Mouse (Mus musculus) macrophage (primary cell): Measurements from ENCODE around the gene Mid1. TPM values are rescaled to one million over a fixed set of nuclear protein-coding genes. Genes with fewer than 3 reads are reported as not detected.

Experiments
- H3K27ac ChIP-seq: fragments of 350-480 bp; formaldehyde crosslinking; 2 replicates; pipeline ENCODE4 v1.9.0; 2021
- H3K36me3 ChIP-seq: fragments of 350-480 bp; formaldehyde crosslinking; 2 replicates; pipeline ENCODE4 v1.9.0; 2021; ENCODE audit errors: inconsistent target
- H3K4me3 ChIP-seq: fragments of 350-480 bp; formaldehyde crosslinking; 2 replicates; pipeline ENCODE4 v1.9.0; 2021; ENCODE audit errors: inconsistent target
- H3K79me2 ChIP-seq: fragments of 350-480 bp; formaldehyde crosslinking; 2 replicates; pipeline ENCODE4 v1.9.0; 2021; ENCODE audit errors: inconsistent target
- WGBS: methylation state at CpG from one replicate; pipeline ENCODE4 v1.1.7; 2026; ENCODE audit warnings: inconsistent platforms; ENCODE audit not compliant: missing documents; 5-methylcytosine and 5-hydroxymethylcytosine counted together
- polyA plus RNA-seq: library from polyadenylated mRNA; stranded (reverse); fragments of 250-400 nt; gene quantifications from 3 replicates; pipeline ENCODE4 v1.2.4, GENCODE M21; 2018; ENCODE audit warnings: inconsistent platforms
- total RNA-seq, 78 experiments: library from RNA; depleted of rRNA; stranded (reverse); fragments of 250-400 nt; gene quantifications; 1 replicate in 9 of 78; 2 replicates in 24 of 78; 3 replicates in 43 of 78; 4 replicates in 2 of 78; pipeline ENCODE4 v1.2.4; 2018; ENCODE audit warnings: inconsistent platforms in 56 of 78

Mid1 gene
- total RNA-seq (2018; cell fraction: chromatin; rRNA removed), result 100 to 1,000 TPM in 25 of 26 experiments, 10 to 100 TPM in 1; 90.3 to 560 (median 150) TPM
- total RNA-seq (2018; cell fraction: cytosol; rRNA removed), result 10 to 100 TPM; 14.7 to 81.6 (median 34.6) TPM
- 100 to 1,000 TPM in 22 of 26 experiments, 10 to 100 TPM in 4; 77.0 to 232 (median 145) TPM for total RNA-seq (2018; cell fraction: nucleus; rRNA removed)
- 18.8 to 34.1 TPM (median 26.7 TPM) in 3 replicates for polyA plus RNA-seq

DNA sequence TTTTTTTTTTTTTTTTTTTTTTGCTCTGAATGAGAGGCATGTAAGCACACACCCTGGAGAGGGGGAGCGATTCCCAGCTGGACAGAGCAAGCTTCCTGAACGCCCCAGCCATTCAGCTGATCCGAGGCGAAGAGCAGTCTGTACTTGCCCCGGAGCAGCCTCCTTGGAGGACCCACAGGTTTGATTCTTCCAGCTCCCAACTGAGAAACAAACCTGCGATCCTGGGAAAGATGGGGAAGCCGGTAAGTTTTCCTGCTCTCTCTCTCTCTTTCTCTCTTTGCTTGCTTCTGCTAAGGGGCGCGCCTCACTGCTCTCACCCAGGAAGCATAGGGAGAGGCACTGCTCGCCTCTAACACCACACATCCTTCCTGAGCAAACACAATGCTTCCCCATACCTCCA, at the start of gene Mid1:
Gene Mid1 (plus strand): TSS at position 69 of the 400 bp plus-strand sequence.
- H3K4me3 ChIP-seq, result no peak within 1 kb of the TSS
- H3K27ac ChIP-seq, result no peak within 1 kb of the TSS
- H3K36me3 ChIP-seq, result no peaks in the 10 kb centered on the region
- H3K79me2 ChIP-seq, result no peaks in the 10 kb centered on the region
- WGBS, result 27% methylated on average over 7 of the region's 10 CpGs

DNA sequence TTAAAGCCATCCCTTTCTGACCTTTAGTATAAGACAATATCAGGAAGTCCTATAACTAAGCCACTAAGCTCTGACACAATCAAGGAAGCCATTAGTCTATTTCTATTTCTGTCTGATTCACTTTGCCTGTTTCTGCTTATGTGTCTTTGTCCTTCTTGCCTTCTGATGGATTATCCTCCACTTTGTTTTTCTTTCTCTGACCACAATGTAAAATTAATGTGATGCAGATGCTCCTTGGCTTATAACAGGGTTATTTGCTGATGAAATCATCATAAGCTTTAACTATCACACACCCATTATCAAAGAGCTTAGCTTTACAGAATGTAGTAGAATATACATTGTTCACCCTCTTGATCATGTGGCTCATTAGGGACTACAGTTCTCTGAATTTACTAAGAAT, 11.9 kb upstream of the Mid1 start:
- no peak overlapping the region for H3K4me3 ChIP-seq
- no peak overlapping the region for H3K27ac ChIP-seq
- no peaks in the 10 kb centered on the region for H3K36me3 ChIP-seq
- no peaks in the 10 kb centered on the region for H3K79me2 ChIP-seq

DNA sequence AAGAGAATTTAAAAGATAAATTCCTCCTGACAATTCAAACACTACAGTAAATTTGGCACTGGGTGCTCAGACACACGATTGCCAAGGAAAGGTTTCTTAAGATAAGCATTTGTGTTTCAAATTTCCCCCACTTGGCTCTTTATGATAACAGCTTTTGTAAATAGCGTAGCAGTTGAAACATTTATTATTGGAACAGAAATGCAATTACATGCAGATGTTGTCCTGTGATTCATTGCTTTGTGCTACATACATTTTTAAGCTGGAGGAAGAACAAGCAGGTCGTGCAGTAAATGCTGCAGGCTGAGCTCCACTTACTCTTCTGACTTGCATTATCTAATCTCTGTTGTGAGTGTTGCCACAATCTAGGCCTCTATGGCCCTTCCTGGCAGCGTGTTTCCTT, 8.7 kb upstream of the Mid1 start:
- no peaks in the 10 kb centered on the region for H3K36me3 ChIP-seq
- H3K4me3 ChIP-seq, result no peak overlapping the region
- 83% methylated on average over 4 of the region's 4 CpGs for WGBS
- H3K79me2 ChIP-seq, result no peaks in the 10 kb centered on the region
- no peak overlapping the region for H3K27ac ChIP-seq

DNA sequence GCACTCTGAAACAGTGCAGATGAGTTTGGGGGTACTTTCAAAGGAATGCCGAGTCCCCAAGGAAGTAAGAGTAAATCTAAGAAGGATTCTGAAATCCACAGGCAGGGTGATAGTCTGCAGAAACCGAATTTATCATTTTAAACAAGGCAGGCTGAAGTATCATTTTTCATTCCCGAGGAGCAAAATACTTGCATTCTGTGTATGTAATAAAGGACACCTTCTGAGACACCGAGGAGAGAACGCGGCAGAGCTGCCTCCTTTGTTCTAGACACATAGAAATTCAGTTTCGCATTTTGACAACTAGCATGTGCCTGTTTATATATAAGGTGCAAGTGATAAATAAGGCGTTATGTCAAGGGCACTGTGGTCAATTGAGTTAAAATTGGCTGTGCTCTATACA, 732 bp downstream of the Mid1 start:
- Histone ChIP-seq H3K79me2 (no peaks in the 10 kb centered on the region), H3K36me3 (no peaks in the 10 kb centered on the region), H3K4me3 (no peak overlapping the region), H3K27ac (no peak overlapping the region)
- WGBS, result 51% methylated on average over 8 of the region's 8 CpGs

DNA sequence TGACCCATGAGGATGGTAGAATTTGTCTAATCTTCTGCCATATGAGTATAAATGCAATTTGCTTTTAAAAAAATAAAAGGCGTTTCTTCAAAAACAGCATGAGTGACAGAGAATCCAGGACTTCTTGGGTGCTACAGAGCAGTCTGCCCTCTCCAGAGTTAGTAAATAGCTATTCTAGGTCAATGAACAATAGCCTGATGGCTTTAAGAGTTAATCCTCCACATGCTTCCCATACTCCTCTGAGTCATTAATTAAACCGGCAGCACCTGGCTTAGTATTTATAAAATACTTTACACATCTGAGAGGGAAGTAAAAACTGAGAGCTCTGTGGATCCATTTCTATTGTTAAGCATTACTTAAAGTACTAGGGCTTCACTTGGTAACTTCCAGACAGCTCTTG, 6.2 kb downstream of the Mid1 start:
- 94% methylated on average over 2 of the region's 2 CpGs for WGBS
- Histone ChIP-seq H3K79me2 (no peaks in the 10 kb centered on the region), H3K4me3 (no peak overlapping the region), H3K36me3 (no peaks in the 10 kb centered on the region), H3K27ac (no peak overlapping the region)

DNA sequence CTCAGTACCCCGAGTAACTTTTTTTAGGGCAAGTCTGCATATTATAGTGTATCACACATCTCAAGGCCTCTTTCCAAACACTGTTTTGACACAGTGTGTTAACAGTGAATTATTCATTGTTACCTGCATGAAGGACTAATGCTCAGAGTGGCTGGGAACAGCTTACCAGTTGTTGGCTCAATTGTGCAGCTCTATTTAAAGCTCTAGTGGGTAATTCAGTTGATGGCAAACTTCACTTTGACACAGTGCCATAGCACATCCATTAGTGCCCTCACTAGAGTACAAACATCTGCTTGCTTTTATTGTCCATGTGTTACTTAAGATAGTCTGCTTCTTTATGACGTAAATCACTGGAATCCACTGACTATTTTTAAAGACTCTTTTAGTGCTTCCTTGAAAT, 6.7 kb downstream of the Mid1 start:
- 92% methylated on average over 2 of the region's 2 CpGs for WGBS
- H3K79me2 ChIP-seq, result no peaks in the 10 kb centered on the region
- H3K27ac ChIP-seq, result no peak overlapping the region
- no peaks in the 10 kb centered on the region for H3K36me3 ChIP-seq
- H3K4me3 ChIP-seq, result no peak overlapping the region

DNA sequence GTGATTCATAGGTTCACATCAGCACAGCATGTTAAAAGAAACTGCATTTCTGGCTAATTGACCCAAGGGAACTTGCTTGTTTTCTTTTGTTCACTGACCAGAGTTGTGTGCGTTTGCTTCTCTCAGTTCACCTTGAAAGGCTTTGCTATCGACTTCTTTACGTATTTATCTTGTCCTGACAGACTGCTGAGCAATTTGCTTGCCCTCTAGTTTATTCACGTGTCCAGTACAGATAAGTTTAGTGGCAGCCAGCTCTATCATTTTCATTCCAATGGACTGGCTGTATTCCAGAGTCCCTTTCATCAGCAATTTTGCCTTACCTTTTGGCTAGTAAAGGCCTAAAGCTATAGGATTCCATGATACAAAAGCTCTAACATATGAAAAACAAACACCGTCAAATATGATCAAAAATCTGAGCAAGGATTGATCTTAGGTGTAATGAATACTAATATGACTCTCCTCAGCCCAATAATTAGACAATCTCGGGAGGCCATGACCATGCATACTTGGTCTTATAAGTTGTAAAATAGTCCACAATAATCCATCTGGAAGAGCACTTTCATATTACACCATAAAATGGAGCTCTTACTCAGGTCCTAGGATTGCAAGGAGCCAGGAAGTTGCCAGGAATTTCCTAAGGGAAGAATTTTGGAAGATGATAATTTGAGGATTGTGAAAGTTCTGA, 7.4 kb downstream of the Mid1 start:
- Histone ChIP-seq H3K36me3 (no peaks in the 10 kb centered on the region), H3K27ac (no peak overlapping the region), H3K4me3 (no peak overlapping the region), H3K79me2 (no peaks in the 10 kb centered on the region)
- WGBS, result 88% methylated on average over 6 of the region's 6 CpGs

DNA sequence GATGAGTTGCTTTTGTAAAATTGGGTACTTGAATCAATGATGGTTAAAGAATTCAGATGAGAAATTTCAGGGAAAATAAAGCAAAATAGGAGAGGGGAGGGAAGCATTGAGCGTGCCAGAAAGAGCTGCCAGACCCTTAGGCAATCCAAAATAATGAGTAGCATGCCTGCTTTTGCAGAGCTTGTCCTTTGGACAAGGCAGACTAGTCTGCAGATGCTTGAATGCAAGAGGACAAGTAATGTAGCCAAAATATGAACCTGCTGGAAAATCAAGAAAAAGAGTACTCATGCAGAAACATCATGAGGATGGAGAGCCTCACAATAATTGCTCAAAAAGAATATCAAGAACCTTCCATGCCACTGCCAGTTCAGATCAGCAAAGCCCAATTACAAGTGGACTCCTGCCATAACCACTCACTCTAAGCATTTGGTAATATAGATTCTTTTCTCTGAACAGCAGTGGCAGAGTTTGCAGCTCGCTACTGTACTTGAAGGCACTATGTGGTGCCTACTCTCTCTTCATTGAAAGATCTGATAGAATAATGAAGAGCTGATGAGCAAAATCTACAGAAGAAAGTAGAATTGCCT, 19.1 kb downstream of the Mid1 start:
- Histone ChIP-seq H3K27ac (no peak overlapping the region), H3K36me3 (no peaks in the 10 kb centered on the region), H3K4me3 (no peak overlapping the region), H3K79me2 (no peaks in the 10 kb centered on the region)
- 79% methylated on average over 2 of the region's 2 CpGs for WGBS

DNA sequence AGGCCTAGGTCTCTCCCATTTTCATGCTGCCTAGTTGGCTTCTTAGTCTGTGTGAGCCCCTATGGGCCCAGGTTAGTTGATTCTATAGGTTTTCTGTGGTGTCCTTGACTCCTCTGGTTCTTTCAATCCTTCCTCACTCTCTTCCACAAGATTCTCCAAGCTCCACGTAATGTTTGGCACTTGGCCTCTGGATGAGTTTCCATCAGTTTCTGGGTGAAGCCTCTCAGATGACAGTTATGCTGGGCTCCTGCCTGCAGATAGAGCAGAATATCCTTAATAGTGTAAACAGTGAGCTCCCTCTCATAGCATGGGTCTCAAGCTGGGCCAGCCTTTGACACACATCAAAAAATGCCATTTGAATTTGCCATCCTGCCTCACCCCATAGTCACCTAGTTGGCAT, 38.5 kb downstream of the Mid1 start:
- Histone ChIP-seq H3K79me2 (no peaks in the 10 kb centered on the region), H3K36me3 (no peaks in the 10 kb centered on the region), H3K4me3 (no peak overlapping the region), H3K27ac (no peak overlapping the region)
- 85% methylated on average over 1 of the region's 1 CpGs for WGBS

DNA sequence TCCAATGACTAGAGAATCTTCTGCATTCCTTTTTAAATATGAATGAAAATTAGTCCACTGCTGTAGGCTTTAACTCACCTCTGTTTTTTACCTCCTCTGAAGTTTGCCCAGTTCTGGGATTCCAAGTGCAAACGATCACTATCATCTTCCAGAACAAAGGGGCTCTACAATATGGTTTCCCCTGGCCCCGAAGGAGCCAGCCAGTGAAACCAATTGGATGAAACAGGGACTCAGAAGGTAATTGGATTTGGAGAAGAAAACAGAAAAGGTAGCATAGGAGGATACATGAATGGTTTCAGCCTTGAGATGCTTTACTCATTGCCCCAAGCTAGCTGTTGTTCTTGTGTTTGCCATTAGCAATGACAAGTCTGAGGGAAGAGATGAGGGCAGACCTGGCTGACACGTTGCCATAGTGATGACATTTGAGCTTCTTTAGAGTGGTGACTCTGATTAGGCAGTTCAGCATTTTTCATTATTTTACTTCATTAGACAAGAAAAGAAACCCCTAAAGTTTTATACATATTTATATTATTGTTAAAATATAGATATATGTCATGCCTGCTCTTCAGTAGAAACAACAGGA, 50.5 kb downstream of the Mid1 start:
- Histone ChIP-seq H3K4me3 (no peak overlapping the region), H3K79me2 (no peaks in the 10 kb centered on the region), H3K27ac (no peak overlapping the region), H3K36me3 (no peaks in the 10 kb centered on the region)
- WGBS, result 84% methylated on average over 3 of the region's 3 CpGs

DNA sequence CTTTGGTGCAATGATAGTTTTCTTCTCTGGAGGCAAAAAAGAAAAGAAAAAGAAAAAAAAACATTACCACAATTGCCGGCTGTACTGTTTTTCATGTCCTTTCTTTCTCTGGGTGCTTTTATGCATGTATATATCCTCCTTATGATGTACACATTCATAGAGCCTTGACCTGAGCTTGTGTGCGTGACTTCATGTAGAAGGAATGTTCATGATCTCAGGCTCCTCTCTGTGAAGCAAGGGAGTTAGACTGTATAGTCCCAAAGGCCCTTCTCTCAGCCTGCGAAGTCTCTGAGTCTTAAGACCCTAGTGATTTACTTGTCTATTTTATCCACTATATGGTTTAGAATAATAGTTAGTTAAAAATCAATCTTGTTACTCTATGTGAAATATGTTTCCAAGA, 73.0 kb downstream of the Mid1 start:
- Histone ChIP-seq H3K79me2 (no peaks in the 10 kb centered on the region), H3K36me3 (no peaks in the 10 kb centered on the region), H3K4me3 (no peak overlapping the region), H3K27ac (no peak overlapping the region)
- 93% methylated on average over 3 of the region's 3 CpGs for WGBS

DNA sequence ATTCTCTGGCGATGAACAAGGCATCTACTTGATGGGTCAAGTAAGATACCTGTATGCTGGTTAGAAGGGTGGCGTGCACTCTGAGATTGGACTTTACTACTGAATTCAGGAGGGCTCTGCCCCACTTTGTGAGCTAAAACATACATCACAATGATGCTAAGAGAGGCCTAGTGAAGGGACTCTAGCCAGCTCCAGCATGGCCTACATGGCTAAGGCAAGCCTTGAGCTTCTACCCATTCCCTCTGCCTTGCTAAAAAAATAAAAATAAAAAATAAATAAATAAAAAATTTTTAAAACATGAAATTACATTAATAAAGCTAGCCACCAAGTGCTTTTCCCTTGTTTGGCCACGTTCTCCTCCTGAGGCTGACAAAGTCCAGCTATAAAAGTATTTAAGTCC, 94.5 kb downstream of the Mid1 start, which contains the start of gene 4933400A11Rik:
Gene 4933400A11Rik (minus strand): TSS at position 101 of the 400 bp plus-strand sequence.
- H3K36me3 ChIP-seq, result no peaks in the 10 kb centered on the region
- no peak within 1 kb of the TSS for H3K27ac ChIP-seq
- WGBS, result 86% methylated on average over 3 of the region's 3 CpGs

DNA sequence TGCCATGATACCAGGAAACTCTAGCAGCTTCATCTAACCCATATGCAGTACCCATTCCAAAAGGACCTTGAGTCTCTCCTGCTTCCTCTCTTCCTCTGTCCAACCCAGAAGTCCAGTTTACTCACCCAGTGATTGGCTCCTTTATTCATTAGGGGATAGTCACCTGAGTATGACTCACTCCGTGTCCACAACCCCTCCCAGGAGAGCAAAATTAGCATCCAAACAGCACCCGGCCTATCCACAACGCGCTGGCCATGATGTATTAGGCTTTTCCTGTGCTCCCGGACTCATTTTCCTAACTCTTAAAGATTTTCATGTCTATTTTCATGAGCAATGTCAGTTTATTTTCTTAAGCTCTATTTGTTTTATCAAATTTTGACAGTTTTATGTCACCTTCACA, 104.7 kb downstream of the Mid1 start:
- Histone ChIP-seq H3K27ac (no peak overlapping the region), H3K4me3 (no peak overlapping the region), H3K36me3 (no peaks in the 10 kb centered on the region), H3K79me2 (no peaks in the 10 kb centered on the region)
- WGBS, result 95% methylated on average over 5 of the region's 5 CpGs

More for the DNA sequence above, 94.5 kb downstream of the Mid1 start, which contains the start of gene 4933400A11Rik:
- no peaks in the 10 kb centered on the region for H3K79me2 ChIP-seq
- no peak within 1 kb of the TSS for H3K4me3 ChIP-seq

DNA sequence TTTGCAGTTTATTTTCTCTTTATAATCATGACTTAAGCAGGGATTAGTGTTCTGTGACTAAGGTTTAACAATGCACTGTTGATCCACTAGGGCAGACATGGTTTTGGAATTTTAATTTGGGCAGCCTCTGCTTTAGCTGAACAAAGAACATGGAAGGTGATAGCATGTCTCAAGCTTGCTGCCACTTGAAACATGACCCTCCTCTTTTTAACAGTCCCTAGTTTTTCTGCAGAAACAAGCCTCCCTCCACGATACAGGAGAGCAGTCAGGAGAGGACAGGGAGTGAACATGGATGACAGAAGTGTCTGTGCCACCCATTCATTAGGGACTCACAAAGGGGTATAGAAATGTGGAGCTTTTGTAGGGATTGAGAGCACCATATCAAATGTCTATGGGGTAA, 107.9 kb downstream of the Mid1 start:
- no peak overlapping the region for H3K27ac ChIP-seq
- no peak overlapping the region for H3K4me3 ChIP-seq
- H3K36me3 ChIP-seq, result no peaks in the 10 kb centered on the region
- H3K79me2 ChIP-seq, result no peaks in the 10 kb centered on the region
- 82% methylated on average over 1 of the region's 1 CpGs for WGBS

DNA sequence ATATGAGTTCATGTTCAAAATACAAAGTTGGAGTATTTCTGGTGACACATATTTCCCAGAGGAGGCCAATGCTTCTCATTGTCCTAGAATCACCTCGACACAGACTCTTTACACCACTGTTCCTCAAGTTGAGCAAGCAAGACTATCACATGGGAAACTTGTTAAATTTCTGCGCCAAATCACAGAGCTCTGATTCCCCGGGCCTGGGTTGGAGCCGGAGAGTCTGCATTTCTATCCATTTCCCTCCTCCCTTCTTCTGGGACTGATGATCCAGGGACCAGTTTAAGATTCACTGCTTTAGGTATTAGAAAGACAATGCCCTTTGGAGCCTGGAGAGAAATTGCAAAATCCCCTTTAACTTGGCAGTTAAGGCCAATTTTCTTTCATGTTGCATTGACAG, 109.4 kb downstream of the Mid1 start:
- H3K36me3 ChIP-seq, result no peaks in the 10 kb centered on the region
- no peak overlapping the region for H3K27ac ChIP-seq
- H3K4me3 ChIP-seq, result no peak overlapping the region
- H3K79me2 ChIP-seq, result no peaks in the 10 kb centered on the region
- 88% methylated on average over 4 of the region's 4 CpGs for WGBS
